Mouse (Mus musculus) cerebellum, postnatal 4 days (tissue): ENCODE results near the gene Traf1.
A peak's percentile ranks its signal among the peaks of the same experiment; 100 is the strongest.

Experiments used
- DNase-seq, 2 experiments: peaks; one replicate each; pipeline ENCODE4 v3.0.0; 2022; ENCODE audit warnings: low spot score in 2 of 2, mixed read lengths in 1 of 2

Traf1 gene

DNA sequence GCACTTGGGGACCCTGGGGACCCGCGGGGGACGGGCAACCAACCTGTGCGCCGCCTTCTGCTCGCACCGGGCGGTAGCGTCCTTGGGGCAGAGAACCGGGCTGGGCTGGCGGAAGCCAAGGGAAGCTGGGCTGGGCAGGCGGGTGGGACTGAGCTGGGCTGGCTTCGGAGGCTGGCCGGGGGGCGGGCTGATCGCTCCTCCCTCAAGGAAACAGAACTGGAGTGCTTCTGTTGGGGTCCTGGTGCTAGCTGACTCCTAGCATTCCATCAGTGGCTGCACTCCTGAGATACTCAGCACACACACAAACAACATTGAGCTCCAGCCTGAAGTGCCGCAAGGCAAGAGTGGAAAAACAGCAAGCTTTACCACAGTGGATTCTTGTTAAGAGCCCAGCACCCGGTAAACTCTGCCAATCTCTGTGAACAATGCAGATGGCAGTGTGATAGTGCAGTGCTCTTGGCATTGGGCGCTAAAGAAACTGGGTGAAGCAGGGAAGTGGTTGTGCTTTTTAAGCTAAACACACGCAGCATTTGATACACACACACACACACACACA, at the start of gene Traf1:
Traf1 (minus strand) TSS at position 292 of the 556 bp plus-strand sequence.
- no peak for DNase-seq

DNA sequence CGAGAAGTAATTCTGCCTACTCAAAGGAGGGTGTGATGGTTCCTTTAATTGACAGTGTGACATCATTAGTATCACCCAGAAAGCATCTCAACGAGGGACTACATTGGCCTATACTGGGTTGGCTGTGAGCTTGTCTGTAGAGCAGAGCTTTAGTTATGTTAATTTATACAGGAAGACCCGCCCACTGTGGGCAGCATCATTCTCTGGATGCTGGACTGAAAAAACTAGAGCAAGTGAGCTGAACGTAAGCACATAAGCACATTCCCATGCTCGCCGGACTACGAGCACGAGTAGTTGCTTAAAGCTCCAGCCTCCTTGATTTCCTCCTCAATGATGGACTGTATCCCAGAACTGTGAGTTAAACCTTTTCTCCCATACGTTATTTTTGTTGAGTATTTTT, 37.4 kb upstream of the Traf1 start:
- no peak for DNase-seq

DNA sequence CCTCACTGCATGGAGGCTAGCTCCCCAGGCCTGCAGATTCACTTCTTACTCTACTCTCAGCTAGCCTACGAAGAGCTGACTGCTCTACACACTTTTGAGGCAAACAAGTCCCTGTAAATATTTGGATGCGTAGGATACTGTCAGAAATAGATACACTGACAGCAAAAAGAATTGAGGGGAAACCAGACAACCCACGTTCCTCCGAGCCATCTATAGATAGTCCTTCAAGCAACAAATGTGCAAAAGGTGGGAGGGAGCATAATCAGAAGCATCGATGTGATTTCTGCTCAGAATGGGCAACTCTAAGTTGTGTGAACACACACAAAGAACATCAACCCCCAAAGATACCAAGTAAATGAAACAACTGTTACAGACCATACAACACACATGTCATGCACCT, 34.9 kb upstream of the Traf1 start:
- no peak for DNase-seq

DNA sequence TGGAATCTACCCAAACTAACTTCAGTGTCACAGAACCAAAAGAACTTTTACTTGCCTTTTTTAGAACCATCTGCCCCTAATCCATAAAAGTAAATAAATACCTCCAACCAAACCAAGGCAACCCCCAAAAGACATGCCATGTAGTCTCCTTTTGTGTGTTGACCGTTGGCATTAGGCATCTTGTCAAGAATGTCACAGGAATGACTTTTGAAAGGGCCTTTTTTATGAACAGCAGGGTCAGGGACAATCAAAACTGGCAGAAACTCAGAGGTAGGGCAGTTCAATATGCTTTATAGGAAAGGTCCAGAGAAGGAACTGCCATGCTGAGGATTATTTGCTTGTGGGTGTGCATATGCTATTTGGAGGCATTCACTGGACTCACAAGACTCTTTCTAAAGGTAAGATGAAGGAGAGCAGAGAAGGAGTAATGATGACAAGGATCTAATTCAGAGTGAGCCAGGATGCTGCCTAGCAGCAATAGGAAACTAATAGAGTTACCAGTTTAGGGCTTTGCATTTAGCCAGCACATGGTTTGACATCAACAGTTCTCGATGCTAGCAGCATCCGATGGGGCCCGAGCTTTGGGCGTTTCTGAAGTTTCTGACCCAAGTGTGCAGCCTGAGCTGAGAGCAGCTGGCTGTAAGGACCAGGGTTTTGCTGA, 32.3 kb upstream of the Traf1 start:
- DNase-seq = no peak

DNA sequence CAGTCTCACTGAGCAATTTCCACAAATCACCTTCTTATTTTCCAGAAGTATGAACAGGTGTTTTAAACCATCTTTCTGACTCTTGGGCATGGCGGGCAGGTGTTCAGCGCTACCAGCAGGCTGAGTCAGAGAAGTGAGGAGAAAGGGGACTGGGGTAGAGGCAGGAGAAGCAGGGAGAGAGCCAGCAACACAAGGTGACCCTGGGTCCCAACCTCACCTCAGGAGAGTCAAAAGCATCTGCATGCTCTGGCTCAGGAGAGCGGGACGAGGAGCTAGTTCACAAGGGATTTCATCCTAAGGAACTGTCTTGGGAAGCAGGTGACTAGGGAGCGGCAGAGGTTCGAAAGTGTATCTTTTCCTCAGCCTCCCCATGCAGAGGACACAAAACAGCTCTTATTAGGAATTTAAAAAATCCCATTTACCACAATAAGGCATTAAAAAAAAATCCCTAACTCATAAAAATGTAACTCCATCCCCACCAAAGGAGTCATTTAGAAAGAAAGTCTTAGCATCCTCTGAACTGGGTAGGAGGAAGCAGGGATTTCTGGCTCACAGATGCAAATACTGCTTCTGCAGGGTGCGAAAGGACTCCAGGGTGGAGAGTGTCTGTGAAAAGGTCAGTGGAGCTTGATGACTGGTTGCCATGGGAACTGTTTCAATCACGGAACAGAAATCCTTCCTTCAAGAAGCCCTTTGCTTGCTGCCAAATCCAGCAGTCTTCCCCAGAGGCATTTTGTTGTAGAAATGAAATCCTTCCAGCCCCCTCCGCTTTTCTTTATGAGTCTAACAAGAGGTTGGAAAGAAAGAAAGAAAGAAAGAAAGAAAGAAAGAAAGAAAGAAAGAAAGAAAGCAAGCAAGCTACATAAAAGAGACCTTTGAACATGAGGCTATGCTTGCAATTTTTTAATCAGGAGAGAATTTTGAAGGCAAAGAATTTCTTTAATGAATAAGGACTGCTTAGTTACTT, 31.4 kb upstream of the Traf1 start:
- DNase-seq = peak in 1 of 2 experiments; percentile 35

DNA sequence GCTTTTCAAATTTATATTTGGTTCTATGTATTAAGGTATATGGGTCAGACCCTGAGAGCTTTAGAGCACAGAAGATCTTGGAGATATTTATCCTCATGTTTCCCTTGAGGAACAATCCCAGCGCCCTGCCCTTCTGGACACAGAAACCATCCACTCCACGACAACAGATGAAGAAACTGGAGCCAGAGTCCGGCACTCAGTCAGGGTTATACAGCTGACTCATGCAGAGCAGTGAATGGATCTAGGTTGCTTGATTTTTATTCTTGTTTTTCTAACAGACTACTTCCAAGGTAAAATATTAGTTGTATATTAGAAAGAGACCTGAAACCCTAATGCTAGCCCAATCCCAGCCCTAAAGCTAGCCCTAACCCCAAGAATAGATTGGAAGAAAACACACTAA, 30.4 kb upstream of the Traf1 start:
- DNase-seq = no peak

DNA sequence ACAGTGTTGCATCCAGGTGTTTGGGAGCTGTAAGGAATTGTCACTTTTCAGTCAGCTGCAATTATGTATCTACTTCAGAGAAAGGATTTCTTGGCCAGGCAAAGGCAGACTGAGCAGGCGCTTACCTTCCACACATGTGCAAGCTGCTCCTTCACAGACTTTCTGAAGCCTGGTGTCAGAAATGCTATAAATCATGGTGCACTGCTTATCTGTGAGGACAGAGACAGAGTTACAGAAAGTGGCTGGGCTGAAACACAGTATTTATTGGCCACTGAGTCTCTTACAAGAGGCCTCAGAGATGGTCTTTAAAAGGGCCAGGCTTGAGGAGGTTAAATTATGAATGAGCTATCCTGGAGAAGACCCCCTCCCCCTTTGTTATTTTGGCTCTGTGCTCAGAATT, 28.2 kb upstream of the Traf1 start:
- no peak for DNase-seq

DNA sequence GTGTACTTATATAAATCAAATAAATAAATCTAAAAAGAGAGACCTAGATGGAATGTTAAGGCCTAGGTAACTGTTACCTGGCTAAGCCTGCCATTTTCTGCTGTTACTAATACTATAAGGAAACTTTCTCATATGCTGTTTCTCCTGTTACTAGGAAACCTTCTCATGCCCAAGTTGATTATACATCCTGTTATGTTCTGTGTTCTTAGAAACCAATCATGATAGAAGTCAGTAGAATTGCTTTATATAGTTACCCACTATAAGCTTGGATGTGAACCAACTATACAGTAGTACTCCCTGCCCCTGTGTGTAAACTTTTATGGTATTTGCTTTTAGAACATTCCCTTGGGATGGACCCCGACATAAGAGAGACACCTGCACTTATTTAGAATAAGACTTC, 26.0 kb upstream of the Traf1 start:
- no peak for DNase-seq

DNA sequence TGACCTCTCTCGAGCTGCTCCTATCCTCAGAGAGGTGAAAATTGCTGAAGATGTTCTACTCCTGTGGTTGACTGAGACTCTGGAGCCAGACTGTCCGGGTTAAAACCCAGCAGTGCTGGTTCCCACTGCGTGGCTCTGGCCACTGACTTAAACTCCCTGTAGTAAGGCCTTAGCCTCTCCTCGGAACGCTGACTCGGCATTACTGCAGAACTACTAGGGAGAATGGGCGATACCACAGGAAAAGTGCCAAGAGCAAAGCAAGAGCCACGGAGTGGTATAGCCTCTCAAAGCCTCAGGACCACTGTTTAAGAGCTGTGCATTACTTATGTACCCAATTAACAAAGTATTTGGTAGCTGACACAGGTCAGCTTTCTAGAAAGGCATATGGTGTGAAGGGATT, 23.3 kb upstream of the Traf1 start:
- no peak for DNase-seq

DNA sequence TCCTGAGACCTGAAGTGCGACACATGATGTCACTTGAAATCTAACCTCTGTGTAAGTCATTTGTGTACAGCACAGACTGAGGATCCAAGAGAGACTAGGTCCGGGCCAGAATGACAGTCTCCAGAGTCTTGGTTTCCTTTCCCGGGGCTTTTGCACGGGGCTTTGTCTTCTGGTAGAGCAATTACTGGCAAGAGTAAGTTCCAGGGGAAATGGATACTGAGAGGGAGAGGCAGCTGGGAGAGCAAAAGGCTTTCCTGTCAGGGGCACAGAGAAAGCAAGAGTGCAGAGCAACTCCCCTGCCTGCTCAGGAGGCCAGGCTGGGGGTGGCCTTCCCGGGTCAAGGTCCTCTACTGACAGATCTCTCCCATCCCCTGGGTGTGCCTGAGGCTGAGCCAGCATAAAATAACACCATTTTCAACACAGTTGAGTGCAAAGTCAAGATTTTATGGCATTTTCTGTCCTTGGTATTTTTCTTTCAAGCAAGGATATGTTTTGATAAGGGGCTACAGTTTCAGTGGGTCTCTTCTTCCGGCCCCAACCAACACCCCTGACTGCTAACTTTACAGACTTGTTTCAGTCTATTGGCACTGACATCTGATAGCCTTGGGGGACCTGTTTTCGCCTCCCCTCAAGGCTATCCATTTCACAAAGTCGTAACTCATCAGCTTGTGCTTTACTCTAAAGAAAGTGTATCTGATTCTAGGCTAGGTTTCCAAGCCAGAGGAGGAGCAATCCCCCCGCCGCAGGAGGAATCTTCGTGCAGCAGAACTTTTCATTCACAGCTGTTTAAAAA, 21.5 kb upstream of the Traf1 start:
- no peak for DNase-seq

DNA sequence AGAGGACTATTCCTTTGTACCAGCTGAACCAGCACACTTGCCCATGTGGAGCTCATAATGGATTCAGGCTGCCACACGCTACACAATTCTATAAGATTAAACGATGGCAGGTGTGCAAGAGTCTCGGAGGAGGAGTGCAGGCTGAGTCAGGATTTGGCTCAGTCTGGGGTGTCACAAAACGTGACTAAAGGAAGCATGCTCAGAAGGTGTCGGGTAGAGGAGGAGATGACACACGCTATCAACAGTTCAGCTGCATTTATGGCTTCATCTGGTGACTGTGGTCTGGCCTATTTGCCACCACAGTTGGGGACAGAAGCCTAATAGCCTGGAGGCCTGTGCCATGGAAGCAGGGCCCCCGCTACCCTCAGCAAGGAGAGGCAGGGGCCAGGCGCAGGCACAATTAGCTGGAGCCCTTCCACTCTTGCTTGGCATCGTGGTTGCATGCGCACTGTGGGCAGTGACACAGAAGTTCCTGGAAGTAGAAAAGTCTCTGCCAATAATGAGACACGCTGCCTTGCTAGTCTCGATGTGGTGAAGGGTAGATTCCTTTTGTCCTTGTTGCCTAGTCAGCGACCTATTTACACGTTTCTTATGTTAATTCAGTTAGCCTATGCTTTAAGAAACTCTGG, 20.6 kb upstream of the Traf1 start:
- peak in 1 of 2 experiments; percentile 33 for DNase-seq

DNA sequence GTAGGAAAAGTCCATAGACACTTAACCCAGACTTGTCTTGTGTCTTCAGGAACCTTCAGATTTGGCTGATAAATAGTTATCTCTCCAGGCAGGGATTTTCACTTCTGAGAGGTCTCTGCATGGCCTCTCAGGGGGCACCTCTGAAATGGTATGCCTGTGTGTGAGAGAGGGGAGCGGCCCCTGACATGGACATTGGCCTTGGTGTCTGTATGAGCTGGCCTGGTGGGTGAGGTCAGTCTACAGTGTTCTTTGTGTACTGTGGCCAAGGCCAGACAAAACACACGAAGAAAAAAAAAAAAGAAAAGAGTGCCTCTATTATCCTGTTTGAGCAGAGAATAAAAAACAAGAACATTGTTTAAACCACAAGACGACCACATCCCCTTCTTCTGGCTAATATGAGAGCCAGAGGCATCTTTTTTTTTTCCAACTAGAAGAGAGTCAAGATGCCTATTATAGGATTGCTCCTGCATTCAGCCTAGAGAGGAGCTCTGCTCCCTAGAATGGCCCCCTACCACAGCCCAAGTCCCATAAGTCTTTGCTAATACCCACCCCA, 18.0 kb upstream of the Traf1 start:
- no peak for DNase-seq

DNA sequence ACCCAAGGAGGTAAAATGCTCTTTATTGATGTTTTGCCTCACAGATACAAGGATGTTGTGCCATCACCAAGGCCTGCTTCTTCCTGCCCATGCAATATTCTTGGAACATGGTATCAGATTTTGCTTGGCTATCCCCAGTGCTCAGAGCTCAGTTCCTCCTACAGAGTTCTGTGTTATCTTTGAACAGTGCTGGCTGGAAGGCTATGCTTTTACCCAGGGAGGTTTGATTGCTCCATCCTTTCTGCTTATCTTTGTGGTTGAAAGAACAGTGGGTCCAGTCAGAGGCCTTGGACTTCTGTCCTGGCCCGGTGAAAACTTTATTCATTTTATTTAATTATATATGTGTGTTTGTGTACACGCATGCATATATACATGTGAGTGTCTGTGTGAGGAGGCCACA, 16.7 kb upstream of the Traf1 start:
- no peak for DNase-seq

DNA sequence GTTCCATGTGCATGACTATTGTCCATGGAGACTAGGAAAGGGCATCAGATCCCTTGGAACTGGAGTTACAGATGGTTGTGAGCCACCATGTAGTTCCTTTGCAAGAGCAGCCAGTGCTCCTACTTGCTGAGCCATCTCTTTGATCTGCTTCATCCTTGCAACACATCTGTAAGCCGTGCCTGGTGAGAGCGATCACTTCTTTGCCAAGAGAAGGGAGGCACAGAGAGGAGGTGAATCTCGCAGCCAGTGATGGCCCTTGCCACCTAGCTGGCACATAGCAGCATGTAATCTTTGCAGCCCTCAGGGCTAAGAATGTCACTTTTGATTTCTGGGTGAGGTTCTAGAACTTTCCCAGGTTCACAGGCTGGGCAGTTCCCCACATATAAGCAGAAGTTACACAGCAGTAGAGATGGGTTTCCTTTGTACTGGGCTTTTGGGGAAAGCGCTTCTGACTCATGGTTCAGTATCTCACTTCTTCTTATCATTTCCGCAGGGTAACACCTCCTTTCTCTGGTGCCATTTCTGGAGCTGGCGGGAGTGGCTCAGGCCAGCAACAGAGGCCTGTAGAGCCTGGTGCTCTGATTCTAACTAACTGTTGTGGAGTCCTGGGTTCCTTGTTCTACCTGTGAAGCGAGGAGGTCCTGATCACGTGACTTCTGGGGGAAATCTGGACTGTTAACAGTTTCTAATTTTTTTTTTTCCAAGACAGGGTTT, 15.5 kb upstream of the Traf1 start:
- DNase-seq = no peak

DNA sequence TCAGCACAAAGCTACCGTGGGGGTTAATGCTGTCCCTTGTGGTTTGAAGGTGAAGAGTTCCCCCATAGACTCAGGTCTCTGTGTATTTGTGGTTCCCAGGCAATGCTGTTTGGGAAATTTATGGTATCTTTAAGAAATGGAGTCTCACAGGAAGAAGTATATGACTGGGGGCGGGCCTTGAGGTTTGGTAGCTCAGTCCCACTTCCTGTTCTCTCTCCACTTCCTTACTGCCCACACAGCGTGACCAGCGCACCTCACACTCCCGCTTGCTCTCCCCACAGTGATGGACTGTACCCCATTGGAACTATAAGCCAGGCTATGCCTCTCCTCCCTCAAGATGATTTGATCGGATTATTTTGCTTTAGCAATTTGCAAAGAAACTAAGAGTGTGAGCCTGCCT, 14.9 kb upstream of the Traf1 start:
- no peak for DNase-seq

DNA sequence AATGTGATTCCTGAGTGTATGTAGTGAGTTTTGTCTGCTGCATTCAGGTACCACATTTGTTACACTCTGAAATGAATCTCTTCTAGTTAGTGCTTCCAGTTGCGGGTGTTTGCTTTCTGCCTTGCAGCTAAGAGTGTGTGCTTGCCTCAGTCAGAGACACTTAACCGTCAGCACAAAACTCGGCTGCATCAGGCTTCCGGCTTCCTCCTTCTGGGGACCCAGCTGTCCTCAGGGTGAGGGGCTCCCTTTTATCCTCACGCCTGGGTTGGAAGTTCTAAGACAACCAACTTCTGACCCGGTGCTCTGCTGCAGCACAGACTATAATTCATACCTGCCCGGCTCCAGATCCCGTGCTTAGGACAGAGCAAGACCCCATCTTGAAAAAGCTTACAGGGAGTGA, 11.5 kb upstream of the Traf1 start:
- no peak for DNase-seq

DNA sequence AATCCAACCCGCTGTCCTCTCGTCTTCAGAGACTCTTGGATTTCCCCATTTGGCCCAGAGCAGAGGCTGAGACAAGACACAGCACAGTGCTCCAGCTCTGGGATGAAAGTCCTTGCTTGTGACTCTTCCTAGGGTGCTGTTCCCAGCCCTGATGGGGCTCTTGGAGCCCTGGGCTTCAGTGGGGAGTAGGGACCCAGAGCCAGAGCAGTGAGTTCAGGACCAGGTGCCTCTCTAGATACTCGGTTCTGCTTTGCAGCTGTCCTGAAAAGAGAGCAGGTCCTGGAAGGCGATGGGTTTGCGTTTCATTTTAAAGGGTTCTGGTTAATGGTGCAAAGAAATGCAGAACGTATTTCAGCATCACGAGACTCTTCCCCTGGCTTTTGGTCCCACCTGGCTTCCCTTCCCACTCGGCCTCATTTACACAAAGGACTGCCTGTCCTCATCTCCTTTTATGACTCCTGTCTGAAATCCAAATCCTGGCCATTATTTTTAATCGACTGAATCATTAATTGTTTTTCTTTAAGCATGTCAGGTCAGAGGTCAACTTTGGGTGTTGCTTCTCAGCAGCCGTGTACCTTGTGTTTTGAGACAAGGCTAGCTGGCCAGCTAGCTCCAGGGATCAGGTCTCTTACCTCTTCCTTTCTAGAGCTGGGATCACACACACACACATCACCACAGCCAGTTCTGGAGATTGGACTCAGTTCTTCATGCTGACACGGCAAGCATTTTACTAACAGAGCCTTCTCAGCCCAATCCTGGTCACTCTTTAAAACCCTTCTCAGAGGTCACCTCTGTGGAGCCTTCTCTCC, 9.7 kb upstream of the Traf1 start:
- DNase-seq = no peak

DNA sequence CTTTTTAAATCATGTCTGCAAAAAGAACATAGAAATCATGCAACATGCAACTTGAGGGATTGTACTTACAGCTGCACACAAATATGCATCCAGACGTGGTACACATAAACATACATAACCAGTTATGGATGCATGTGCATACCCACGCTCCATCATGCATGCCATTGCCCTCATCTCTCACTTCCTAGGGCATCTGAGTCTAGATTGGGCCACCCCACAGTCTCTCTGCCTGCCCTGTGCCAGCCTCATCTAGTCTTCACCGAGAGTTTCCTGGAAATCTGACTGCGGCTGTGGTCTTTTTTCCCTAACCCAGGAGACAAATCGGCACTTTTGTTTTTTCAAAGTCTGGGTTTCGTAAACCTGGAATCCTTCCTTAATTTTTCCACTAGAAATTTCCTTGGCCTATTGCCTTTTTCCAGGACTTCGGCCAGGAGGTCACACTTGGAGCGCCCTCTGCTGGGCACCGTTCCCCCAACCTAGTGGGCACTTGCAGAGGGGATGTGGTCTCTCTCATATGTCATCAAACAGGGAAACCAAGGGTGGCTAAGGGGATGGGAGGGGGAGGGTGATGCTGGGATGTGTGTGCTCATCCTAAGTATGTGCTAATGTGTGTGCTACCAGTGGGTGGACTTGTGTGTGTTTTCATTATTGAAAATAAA, 8.6 kb upstream of the Traf1 start:
- DNase-seq = peak; percentile 56 to 89

DNA sequence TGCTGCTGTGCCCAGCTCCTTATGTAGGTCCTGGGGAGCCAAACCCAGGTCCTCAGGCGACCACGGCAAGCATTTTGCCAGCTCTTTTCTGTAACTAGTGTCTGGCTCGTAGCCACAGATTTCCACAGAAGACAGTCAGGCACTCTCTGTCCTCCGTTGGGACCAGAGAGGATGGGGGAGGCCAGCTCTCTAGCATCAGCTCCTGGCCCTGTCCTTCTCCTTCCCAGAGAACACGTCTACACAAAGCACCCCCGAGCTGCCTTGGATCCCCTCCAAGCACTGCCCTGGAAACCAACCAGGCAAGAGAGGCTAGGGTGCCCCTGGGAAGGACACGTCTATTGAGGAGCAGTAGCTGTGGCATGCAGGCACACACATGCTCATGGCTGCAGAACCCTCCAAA, 7.6 kb upstream of the Traf1 start:
- DNase-seq = no peak
